In genomic region chr5:114372565-114372964, GRCm38 (mm10) we compare ENCODE assay signal across 7 mouse cellular contexts. TPM values are rescaled to one million over a fixed set of nuclear protein-coding genes. Genes with fewer than 3 reads are reported as not detected.
A peak's percentile ranks its signal among the peaks of the same experiment; 100 is the strongest.
DNase-seq lines count a peak whose midpoint lies in the region; ATAC-seq and TF ChIP-seq lines count a peak whose summit lies in the region.

No protein-coding gene starts in this region.

- no peaks in the 10 kb centered on the region for H3K9me3 ChIP-seq in liver, embryonic 11.5 days (ENCODE audit: control insufficient read depth, low read length)
- no peaks in the 10 kb centered on the region for H3K9me3 ChIP-seq in limb, embryonic 11.5 days (ENCODE audit: control insufficient read depth, low read length)

- no peak for DNase-seq in liver, embryonic 11.5 days (ENCODE audit: low spot score)
- no peak for DNase-seq in liver
- DNase-seq in embryo, embryonic 11 days = peak; percentile 54
- DNase-seq in limb, embryonic 11.5 days (ENCODE audit: low spot score) = no peak
- DNase-seq in cerebellum, postnatal 4 days (ENCODE audit: low spot score in 2 of 2) = no peak
- no peak for DNase-seq in layer of hippocampus, adult 11-12 months (ENCODE audit: low spot score)

- no peak for TF ChIP-seq POLR2A in small intestine, adult 2 months (IDR thresholded peaks at IDR 0.05; ENCODE audit: low read depth, low read length)

- no peak for ATAC-seq in liver, embryonic 11.5 days (replicated peaks; ENCODE audit: low FRiP score)
- ATAC-seq in limb, embryonic 11.5 days (ENCODE audit: insufficient number of reproducible peaks, low FRiP score, low TSS enrichment, low read depth) = no peak

- TF ChIP-seq CTCF in small intestine, adult 2 months (IDR thresholded peaks at IDR 0.05; ENCODE audit: extremely low read depth, insufficient read length, insufficient replicate concordance, low read depth, low read length) = no peak

- WGBS in liver, embryonic 11.5 days = 54% methylated on average over 11 of the region's 11 CpGs
- WGBS in limb, embryonic 11.5 days = 37% methylated on average over 11 of the region's 11 CpGs
- WGBS in small intestine, adult 2 months = 39% methylated on average over 11 of the region's 11 CpGs

- peaks cover 79% of the 10 kb centered on the region for H3K4me1 ChIP-seq in liver, embryonic 11.5 days (replicated peaks; ENCODE audit: control insufficient read depth, insufficient read depth, low read length)
- peaks cover 38% of the 10 kb centered on the region for H3K4me1 ChIP-seq in limb, embryonic 11.5 days (ENCODE audit: control insufficient read depth, insufficient read depth, low read length)
- H3K4me1 ChIP-seq in small intestine, adult 2 months (ENCODE audit: control insufficient read depth, insufficient read depth, insufficient read length, low read length) = peaks cover 64% of the 10 kb centered on the region

- H3K36me3 ChIP-seq in liver, embryonic 11.5 days (ENCODE audit: control insufficient read depth, insufficient read depth, low read length) = peaks cover 39% of the 10 kb centered on the region
- H3K36me3 ChIP-seq in limb, embryonic 11.5 days (ENCODE audit: control insufficient read depth, insufficient read depth, low read length) = peaks cover 25% of the 10 kb centered on the region
- H3K36me3 ChIP-seq in small intestine, adult 2 months (ENCODE audit: control insufficient read depth, insufficient read depth, low read length) = peaks cover 45% of the 10 kb centered on the region

- H3K27me3 ChIP-seq in liver, embryonic 11.5 days (replicated peaks; ENCODE audit: control insufficient read depth, insufficient read depth, low read length) = no peaks in the 10 kb centered on the region
- H3K27me3 ChIP-seq in limb, embryonic 11.5 days (ENCODE audit: control insufficient read depth, insufficient read depth, low read length) = no peaks in the 10 kb centered on the region
- no peaks in the 10 kb centered on the region for H3K27me3 ChIP-seq in small intestine, adult 2 months (ENCODE audit: control insufficient read depth, insufficient read depth, low read length)

- H3K4me3 ChIP-seq in liver, embryonic 11.5 days (ENCODE audit: low read depth, low read length) = no peak overlapping the region
- H3K4me3 ChIP-seq in limb, embryonic 11.5 days (ENCODE audit: low read depth, low read length) = no peak overlapping the region
- H3K4me3 ChIP-seq in small intestine, adult 2 months (ENCODE audit: low read depth, low read length) = no peak overlapping the region

- peak overlapping the region; percentile 37 for H3K4me2 ChIP-seq in liver, embryonic 11.5 days
- no peak overlapping the region for H3K4me2 ChIP-seq in limb, embryonic 11.5 days (ENCODE audit: low read depth, severe bottlenecking)

- peak overlapping the region; percentile 69; the same call in 1 of the 2 replicates for H3K27ac ChIP-seq in liver, embryonic 11.5 days (ENCODE audit: low read depth, low read length)
- H3K27ac ChIP-seq in limb, embryonic 11.5 days (replicated peaks; ENCODE audit: low read depth, low read length) = peak overlapping the region; percentile 56; the same call in 1 of the 2 replicates
- H3K27ac ChIP-seq in small intestine, adult 2 months (ENCODE audit: insufficient read depth, low read depth, low read length) = peak overlapping the region; percentile 76

- H3K9ac ChIP-seq in liver, embryonic 11.5 days (ENCODE audit: low read depth, low read length) = no peak overlapping the region
- H3K9ac ChIP-seq in limb, embryonic 11.5 days (ENCODE audit: low read length) = no peak overlapping the region

RNA-seq across cellular contexts. Expression of gene Kctd10, which starts 7.7 kb away (rescaled TPM):
- 59.1 and 64.1 TPM in 2 replicates for polyA plus RNA-seq in liver, embryonic 11.5 days (2014; fragmentation: Nextera tagmentation; extraction: Ambion mirVana)
- 81.9 and 88.6 TPM in 2 replicates for polyA plus RNA-seq in limb, embryonic 11.5 days (2014; fragmentation: Nextera tagmentation; extraction: Ambion mirVana)
- 47.1 and 80.2 TPM in 2 replicates for polyA plus RNA-seq in small intestine, adult 2 months (2012; rRNA removed)

RNA-seq across cellular contexts. Expression of gene Ube3b, which starts 7.8 kb away (rescaled TPM):
- 41.1 and 41.4 TPM in 2 replicates for polyA plus RNA-seq in liver, embryonic 11.5 days (2014; fragmentation: Nextera tagmentation; extraction: Ambion mirVana)
- polyA plus RNA-seq in limb, embryonic 11.5 days (2014; fragmentation: Nextera tagmentation; extraction: Ambion mirVana) = 48.4 and 54.1 TPM in 2 replicates
- polyA plus RNA-seq in small intestine, adult 2 months (2012; rRNA removed) = 36.6 and 76.1 TPM in 2 replicates
